Mouse (Mus musculus) forebrain, embryonic 10.5 days (tissue): ENCODE measurements around the gene Oser1. TPM values are rescaled to one million over a fixed set of nuclear protein-coding genes. Genes with fewer than 3 reads are reported as not detected.
"Not testable (repeated sequence)": the region's sequence is repeated elsewhere in the genome, so short reads cannot be mapped to it uniquely, and the experiment has no call there.

ENCODE experiments used
- DNase-seq: peaks from one replicate; pipeline ENCODE4 v3.0.0-alpha.2; 2017; ENCODE audit warnings: low spot score; ENCODE audit errors: extremely low spot score
- H3K27ac ChIP-seq: fragments of 300-500 bp; sonication (generic); 2 replicates; pipeline ENCODE4 v1.5.1; 2016; ENCODE audit warnings: mild to moderate bottlenecking
- H3K27me3 ChIP-seq: fragments of 300-500 bp; sonication (generic); 2 replicates; pipeline ENCODE4 v1.6.1; 2016; ENCODE audit warnings: mild to moderate bottlenecking; ENCODE audit not compliant: poor library complexity, severe bottlenecking
- H3K36me3 ChIP-seq: fragments of 300-500 bp; sonication (generic); replicated peaks from 2 replicates; pipeline ENCODE4 v1.6.1; 2016; ENCODE audit warnings: mild to moderate bottlenecking, moderate library complexity
- H3K4me1 ChIP-seq: fragments of 300-500 bp; sonication (generic); 2 replicates; pipeline ENCODE4 v1.6.1; 2016
- H3K4me3 ChIP-seq: fragments of 300-500 bp; sonication (generic); 2 replicates; pipeline ENCODE4 v1.5.1; 2016; ENCODE audit warnings: mild to moderate bottlenecking, moderate library complexity
- H3K9me3 ChIP-seq: fragments of 300-500 bp; sonication (generic); 2 replicates; pipeline ENCODE4 v1.6.1; 2016; ENCODE audit warnings: mild to moderate bottlenecking, moderate library complexity
- WGBS: fragments of 180-500 bp; shearing (Covaris S2); methylation state at CpG from one replicate; pipeline ENCODE4 v1.1.7; 2016; 5-methylcytosine and 5-hydroxymethylcytosine counted together
- polyA plus RNA-seq: library from polyadenylated mRNA; unstranded; fragments of >200 nt; fragmentation: Nextera tagmentation; extraction: Ambion mirVana; gene quantifications from 2 replicates; pipeline ENCODE4 v1.2.1, GENCODE M21; 2016

Gene Oser1
- polyA plus RNA-seq, 1 experiment from 2014 or later: 86.8 TPM

DNA sequence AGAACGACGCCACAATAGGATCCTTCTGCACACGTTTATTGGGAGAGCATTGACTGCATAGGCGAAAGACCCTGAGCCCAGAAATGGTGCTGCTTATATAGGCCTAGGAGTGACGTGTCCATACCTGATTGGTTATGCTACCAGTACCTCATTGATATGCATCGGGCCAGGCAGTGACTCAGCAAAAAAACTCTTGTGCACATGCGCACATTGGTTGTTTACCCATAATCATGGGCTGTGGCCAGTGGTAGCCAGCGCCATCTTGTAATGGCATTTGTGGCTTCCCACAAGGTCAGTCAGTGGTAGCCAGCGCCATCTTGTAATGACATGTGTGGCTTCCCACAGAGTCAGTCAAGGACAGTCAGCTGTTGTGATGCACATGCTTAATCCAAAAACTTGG lies 36.8 kb upstream of the Oser1 start:
- 93% methylated on average over 9 of the region's 9 CpGs for WGBS
- H3K36me3 ChIP-seq, H3K4me1 ChIP-seq, H3K4me3 ChIP-seq, H3K9me3 ChIP-seq, DNase-seq, H3K27ac ChIP-seq: not testable (repeated sequence)
- peaks cover 15% of the 10 kb centered on the region for H3K27me3 ChIP-seq

DNA sequence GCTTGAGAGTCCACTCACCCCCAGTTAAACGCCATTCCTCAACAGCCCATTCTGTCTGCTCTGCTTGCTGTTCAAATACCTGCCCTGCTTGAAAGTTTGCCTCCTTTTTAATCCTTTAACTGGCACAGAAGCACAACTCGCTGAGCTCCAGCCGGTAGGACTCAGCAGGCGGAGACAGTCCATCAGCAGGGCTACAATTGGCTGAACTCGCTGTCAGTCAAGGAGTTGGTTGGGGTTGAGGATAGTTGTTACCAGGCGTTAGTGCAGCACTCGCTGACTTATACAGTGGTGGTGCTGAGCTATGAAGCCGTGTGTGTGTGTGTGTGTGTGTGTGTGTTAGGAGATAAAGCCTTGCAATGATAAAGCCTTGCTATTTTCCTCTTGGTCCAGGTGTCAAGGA lies 36.1 kb upstream of the Oser1 start:
- Histone ChIP-seq H3K4me3 (no peak overlapping the region), H3K9me3 (no peaks in the 10 kb centered on the region), H3K36me3 (no peaks in the 10 kb centered on the region)

DNA sequence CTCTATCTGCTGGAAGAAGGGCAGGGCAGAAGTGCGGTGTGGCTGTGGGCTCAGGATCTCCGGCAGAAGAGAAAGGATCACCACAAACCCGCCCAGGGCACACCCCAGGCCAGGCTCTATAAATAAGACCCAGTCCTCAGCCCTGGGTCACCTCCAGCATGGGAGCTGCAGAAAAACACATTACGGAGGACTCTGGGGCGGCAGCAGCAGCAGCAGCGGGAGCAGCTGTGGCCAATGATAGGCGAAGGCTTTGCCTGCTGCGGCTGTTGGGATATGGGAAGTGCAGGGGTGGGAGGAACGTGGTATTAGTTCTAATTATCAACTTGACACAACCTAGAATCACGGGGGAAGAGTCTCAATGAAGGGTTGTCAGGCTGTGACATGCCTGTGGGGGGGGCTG lies 34.9 kb upstream of the Oser1 start:
- Histone ChIP-seq H3K27me3 (peaks cover 15% of the 10 kb centered on the region), H3K27ac (no peak overlapping the region), H3K4me3 (no peak overlapping the region), H3K4me1 (no peaks in the 10 kb centered on the region; the same call in 1 of the 2 replicates), H3K36me3 (no peaks in the 10 kb centered on the region), H3K9me3 (no peaks in the 10 kb centered on the region)
- no peak for DNase-seq
- WGBS: 46% methylated on average over 10 of the region's 10 CpGs

More for the DNA sequence above, 36.1 kb upstream of the Oser1 start:
- peaks cover 15% of the 10 kb centered on the region for H3K27me3 ChIP-seq
- no peaks in the 10 kb centered on the region; the same call in 1 of the 2 replicates for H3K4me1 ChIP-seq
- WGBS: 86% methylated on average over 8 of the region's 8 CpGs
- H3K27ac ChIP-seq: no peak overlapping the region
- DNase-seq: no peak

DNA sequence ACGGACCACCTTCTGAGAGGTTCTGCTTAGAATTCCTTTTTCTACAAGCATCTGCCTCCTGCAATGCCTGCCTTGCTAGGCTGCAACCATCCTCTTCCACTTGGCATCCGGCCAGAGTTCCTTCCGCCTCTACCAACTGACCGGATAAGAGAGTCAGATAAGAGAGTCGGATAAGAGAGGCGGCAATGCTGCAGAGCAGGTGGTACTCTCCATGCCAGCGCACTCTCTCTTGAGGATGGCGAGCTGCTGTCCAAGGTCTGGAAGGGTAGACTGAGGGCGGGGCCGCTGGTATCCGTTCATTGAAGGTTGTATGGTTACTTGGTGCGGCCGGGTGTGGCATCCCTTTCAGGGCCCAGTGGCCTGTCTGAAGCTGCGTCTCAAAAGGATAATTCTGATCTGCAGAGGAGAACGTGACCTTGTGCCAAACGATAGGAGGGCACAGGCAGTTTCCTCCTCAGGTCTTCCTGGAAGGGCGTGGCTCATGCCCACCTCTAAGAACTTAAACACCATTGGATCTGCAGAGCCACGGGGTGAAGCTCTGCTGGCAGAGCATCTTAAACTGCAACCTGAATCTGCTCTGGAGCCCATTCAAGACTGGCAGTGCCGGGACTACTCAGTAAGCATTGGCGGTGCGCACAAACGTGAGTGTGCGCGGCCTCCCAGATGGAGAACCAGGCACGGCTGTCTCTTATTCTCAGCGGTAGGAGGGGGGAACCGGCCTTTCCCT lies 34.2 kb upstream of the Oser1 start:
- 54% methylated on average over 27 of the region's 27 CpGs for WGBS
- no peak for DNase-seq
- no peaks in the 10 kb centered on the region for H3K36me3 ChIP-seq
- no peaks in the 10 kb centered on the region for H3K9me3 ChIP-seq
- H3K4me3 ChIP-seq: no peak overlapping the region
- peaks cover 15% of the 10 kb centered on the region for H3K27me3 ChIP-seq
- H3K27ac ChIP-seq: no peak overlapping the region
- H3K4me1 ChIP-seq: no peaks in the 10 kb centered on the region; the same call in 1 of the 2 replicates

DNA sequence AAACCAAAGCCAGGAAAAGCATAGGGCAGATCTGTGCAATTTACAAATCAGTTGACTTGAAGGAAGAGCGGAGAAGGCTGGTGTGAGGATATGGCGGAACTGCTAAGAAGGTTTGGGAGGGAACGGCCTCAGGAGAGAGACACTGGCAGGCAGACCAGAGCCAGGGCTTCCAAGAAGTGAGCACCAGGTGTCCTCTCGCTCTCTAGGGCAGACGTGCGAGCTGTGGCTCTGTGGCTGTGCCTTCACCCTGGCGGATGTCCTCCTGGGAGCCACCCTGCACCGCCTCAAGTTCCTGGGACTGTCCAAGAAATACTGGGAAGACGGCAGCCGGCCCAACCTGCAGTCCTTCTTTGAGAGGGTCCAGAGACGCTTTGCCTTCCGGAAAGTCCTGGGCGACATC lies 28.9 kb upstream of the Oser1 start:
- peaks cover 5% of the 10 kb centered on the region for H3K27me3 ChIP-seq
- WGBS: 88% methylated on average over 13 of the region's 13 CpGs
- DNase-seq: no peak

DNA sequence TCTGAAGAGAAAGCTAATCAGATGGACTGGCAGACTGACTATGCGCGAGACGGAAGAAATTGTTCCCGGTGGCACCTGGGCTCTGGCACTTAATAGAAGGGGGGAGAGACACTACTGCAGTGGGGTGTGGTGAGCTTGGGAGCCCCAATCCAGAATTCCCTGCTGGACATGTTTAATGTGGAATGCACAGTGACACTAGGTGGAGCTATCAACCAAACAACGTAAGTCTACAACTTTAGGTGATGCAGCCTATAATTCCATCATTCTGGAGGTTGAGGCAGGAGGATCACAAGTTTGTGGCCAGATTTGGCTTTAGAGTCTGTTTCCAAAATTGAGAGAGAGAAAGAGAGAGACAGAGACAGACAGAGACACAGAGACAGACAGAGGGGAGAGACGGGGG lies 28.2 kb upstream of the Oser1 start:
- H3K36me3 ChIP-seq: no peaks in the 10 kb centered on the region
- no peaks in the 10 kb centered on the region for H3K4me1 ChIP-seq
- 89% methylated on average over 6 of the region's 6 CpGs for WGBS
- H3K27me3 ChIP-seq: no peaks in the 10 kb centered on the region; the same call in 1 of the 2 replicates
- no peak overlapping the region for H3K4me3 ChIP-seq
- no peaks in the 10 kb centered on the region for H3K9me3 ChIP-seq
- no peak overlapping the region for H3K27ac ChIP-seq
- DNase-seq: no peak

More for the DNA sequence above, 28.9 kb upstream of the Oser1 start:
- Histone ChIP-seq H3K4me1 (no peaks in the 10 kb centered on the region), H3K9me3 (no peaks in the 10 kb centered on the region), H3K4me3 (no peak overlapping the region), H3K36me3 (no peaks in the 10 kb centered on the region), H3K27ac (no peak overlapping the region)

DNA sequence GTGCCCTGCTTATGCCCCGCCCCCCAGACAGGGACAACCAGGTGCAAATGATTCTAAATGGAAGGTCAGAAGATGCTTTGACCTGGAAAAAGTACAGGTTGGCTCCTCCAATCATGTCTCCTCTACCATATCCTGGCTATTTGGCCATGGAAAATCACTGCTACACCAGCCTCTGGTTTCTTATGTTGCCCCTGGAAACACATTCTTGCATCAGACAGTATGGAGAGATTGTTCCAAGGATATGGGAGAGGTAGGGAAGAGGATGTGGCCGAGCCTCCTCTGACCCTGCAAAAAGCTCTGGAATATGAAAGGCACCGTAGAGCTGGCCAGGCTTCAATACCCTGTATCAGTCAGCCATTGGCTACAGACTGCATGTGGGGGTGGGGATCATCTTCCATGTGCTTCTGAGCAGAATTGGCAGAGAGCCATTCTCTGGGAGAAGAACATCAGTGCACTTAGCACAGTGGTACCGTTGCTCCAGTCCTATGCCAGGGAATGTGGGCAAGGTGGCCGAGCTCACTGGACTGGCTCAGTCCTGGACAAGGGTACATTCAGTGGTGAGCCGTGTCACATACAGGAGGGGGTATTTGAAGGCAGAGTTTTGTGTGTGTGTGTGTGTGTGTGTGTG lies 26.3 kb upstream of the Oser1 start:
- DNase-seq: no peak
- 0 out of 2 replicates have a peak, but pooled peaks cover under 1% of the 10 kb centered on the region for H3K4me1 ChIP-seq
- 84% methylated on average over 6 of the region's 6 CpGs for WGBS
- no peaks in the 10 kb centered on the region; the same call in 1 of the 2 replicates for H3K36me3 ChIP-seq
- no peaks in the 10 kb centered on the region for H3K27me3 ChIP-seq
- no peak overlapping the region for H3K4me3 ChIP-seq
- H3K9me3 ChIP-seq: no peaks in the 10 kb centered on the region
- H3K27ac ChIP-seq: no peak overlapping the region

DNA sequence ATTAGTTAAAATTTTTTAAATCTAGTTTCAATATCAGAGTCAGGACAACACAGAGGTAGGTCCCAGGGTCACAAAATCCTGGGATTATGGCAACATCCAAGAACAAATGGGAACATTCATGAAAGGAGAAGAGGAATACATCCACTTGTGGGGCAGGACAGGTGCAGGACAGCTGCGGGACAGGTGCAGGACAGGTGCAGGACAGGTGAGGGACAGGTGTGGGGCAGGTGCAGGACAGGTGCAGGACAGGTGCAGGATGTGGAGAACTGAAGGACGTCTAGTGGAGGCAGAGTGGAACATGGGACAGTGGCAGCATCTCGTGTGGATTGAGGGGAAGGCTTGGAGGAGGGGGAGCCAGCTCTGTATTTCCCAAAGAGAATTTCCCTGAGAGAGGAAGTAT lies 24.8 kb upstream of the Oser1 start:
- no peak for DNase-seq
- WGBS: 69% methylated on average over 3 of the region's 3 CpGs

DNA sequence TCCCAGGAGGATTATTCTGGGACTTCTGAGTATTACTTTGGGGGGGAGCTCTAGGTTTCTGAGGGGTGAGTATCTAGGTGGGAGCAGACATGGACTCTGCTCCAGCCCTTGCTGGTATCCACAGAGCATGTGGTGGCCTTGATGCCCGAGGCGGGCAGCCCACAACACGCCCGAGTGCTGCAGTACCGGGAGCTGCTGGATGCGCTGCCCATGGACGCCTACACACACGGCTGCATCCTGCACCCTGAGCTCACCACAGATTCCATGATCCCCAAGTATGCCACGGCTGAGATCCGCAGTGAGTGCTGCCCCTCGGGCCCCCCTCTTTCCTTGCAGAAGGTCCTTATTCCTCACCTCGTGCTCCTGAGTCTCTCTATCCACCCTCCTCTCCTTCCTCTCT lies 22.9 kb upstream of the Oser1 start:
- WGBS: 86% methylated on average over 12 of the region's 12 CpGs
- no peak overlapping the region for H3K27ac ChIP-seq
- no peaks in the 10 kb centered on the region; the same call in 1 of the 2 replicates for H3K36me3 ChIP-seq
- no peaks in the 10 kb centered on the region for H3K27me3 ChIP-seq
- H3K9me3 ChIP-seq: no peaks in the 10 kb centered on the region
- DNase-seq: no peak
- H3K4me1 ChIP-seq: 0 out of 2 replicates have a peak, but pooled peaks cover 3% of the 10 kb centered on the region
- H3K4me3 ChIP-seq: no peak overlapping the region

More for the DNA sequence above, 24.8 kb upstream of the Oser1 start:
- Histone ChIP-seq H3K4me3 (no peak overlapping the region), H3K9me3 (no peaks in the 10 kb centered on the region), H3K27me3 (no peaks in the 10 kb centered on the region), H3K4me1 (0 out of 2 replicates have a peak, but pooled peaks cover 3% of the 10 kb centered on the region), H3K27ac (no peak overlapping the region), H3K36me3 (no peaks in the 10 kb centered on the region; the same call in 1 of the 2 replicates)

DNA sequence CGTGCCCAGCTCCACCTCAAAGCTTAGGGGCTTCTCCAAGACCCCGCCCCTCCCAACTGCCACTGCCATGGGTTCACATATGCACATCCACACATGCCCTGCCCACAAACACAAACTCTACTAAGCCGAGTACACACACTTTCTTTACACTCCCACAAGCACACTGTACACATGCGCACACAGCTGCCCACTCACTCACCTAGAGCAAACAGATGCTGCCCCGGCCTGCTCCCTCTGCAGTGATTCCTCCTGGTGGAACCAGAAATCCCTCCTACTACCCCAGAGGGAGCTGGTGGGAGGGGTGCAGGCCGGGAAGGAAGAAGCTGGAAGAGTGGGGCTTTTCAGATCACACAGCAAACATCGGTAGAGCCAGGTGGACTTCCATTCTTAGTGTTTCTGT lies 19.5 kb upstream of the Oser1 start:
- WGBS: 74% methylated on average over 7 of the region's 7 CpGs
- H3K9me3 ChIP-seq: no peaks in the 10 kb centered on the region

DNA sequence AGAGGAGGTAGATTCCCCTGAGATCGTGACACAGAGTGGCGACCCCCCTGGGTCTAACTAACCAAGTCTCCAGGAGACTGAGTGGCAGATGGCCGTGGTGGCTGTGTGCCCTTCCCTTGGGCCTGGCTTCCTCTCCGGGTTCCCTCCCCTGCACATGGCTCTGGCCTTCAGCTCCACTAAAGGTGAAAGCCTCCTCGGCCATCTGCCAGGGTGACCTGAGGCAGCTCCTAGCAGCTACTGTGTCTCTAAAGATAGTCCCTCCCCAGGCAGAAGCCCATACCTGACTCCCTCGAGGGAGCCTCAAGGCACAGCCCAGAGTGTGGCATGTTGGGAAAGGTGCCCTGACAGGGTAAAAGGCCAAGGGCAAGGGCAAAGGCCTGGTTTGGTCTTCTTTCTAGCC lies 19.0 kb upstream of the Oser1 start:
- Histone ChIP-seq H3K4me1 (peaks cover 10% of the 10 kb centered on the region), H3K4me3 (no peak overlapping the region), H3K27ac (no peak overlapping the region), H3K36me3 (no peaks in the 10 kb centered on the region; the same call in 1 of the 2 replicates), H3K27me3 (peaks cover 13% of the 10 kb centered on the region), H3K9me3 (no peaks in the 10 kb centered on the region)
- WGBS: 81% methylated on average over 6 of the region's 6 CpGs
- no peak for DNase-seq

More for the DNA sequence above, 19.5 kb upstream of the Oser1 start:
- Histone ChIP-seq H3K27ac (no peak overlapping the region), H3K36me3 (no peaks in the 10 kb centered on the region; the same call in 1 of the 2 replicates), H3K4me3 (no peak overlapping the region), H3K27me3 (peaks cover 9% of the 10 kb centered on the region), H3K4me1 (peaks cover 5% of the 10 kb centered on the region)
- DNase-seq: no peak

DNA sequence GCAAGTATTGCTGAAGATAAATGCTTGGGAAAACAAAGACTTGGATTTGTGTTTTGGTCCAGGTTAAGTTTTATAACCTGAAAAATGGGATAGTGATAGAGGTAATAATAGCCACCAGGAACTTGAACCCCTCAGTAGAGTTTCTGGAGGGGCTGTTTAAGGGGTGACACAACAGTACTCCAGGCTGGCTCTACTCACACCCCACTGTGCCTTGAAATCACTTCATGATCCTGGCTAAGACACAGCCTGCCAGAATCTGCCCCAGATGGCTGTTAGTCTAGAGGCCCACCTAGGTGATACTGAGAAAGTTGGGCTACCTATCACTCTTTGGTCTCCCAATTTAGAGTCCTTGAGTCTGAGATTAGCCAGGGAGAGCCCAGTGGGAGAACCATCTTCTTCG lies 15.0 kb upstream of the Oser1 start:
- WGBS: 73% methylated on average over 1 of the region's 1 CpGs
- Histone ChIP-seq H3K9me3 (no peaks in the 10 kb centered on the region), H3K4me1 (peaks cover 17% of the 10 kb centered on the region), H3K27ac (no peak overlapping the region), H3K4me3 (peak overlapping the region; percentile 62), H3K27me3 (peaks cover 32% of the 10 kb centered on the region), H3K36me3 (no peaks in the 10 kb centered on the region)
- no peak for DNase-seq
